Mouse (Mus musculus): ENCODE measurements at regions not wholly inside any gene's neighbourhood (a gene's known extent, or its start where the extent isn't known, plus 50 kb on each side); places are given as distances from the start of the nearest gene placed in this dataset.

- DNase-seq (ENCODE audit: low spot score), result no peak
These were observed 476.0 kb upstream of the Vstm2b start for GRCm38 (mm10) chr7:40422125-40422524.

GRCm38 (mm10) chr7:40429416-40429815 lies 468.7 kb upstream of the Vstm2b start:
- DNase-seq (ENCODE audit: low spot score), result no peak

- peak; percentile 14 for DNase-seq (ENCODE audit: low spot score)
These were observed 464.2 kb upstream of the Vstm2b start for GRCm38 (mm10) chr7:40433906-40434305.

GRCm38 (mm10) chr7:40441128-40441527 lies 457.0 kb upstream of the Vstm2b start:
- no peak for DNase-seq (ENCODE audit: low spot score)

GRCm38 (mm10) chr7:40441786-40442185 lies 456.3 kb upstream of the Vstm2b start:
- no peak for DNase-seq (ENCODE audit: low spot score)

GRCm38 (mm10) chr7:40466382-40466781 lies 431.7 kb upstream of the Vstm2b start:
- no peak for DNase-seq (ENCODE audit: low spot score)

- DNase-seq (ENCODE audit: low spot score), result no peak
These were observed 410.9 kb upstream of the Vstm2b start for GRCm38 (mm10) chr7:40487256-40487655.

- no peak for DNase-seq (ENCODE audit: low spot score)
These were observed 375.3 kb upstream of the Vstm2b start for GRCm38 (mm10) chr7:40522703-40523267.

GRCm38 (mm10) chr7:40536601-40537000 lies 361.5 kb upstream of the Vstm2b start:
- DNase-seq (ENCODE audit: low spot score), result peak; percentile 14

GRCm38 (mm10) chr7:40537621-40538020 lies 360.5 kb upstream of the Vstm2b start:
- no peak for DNase-seq (ENCODE audit: low spot score)

- DNase-seq (ENCODE audit: low spot score), result no peak
These were observed 358.3 kb upstream of the Vstm2b start for GRCm38 (mm10) chr7:40539789-40540188.

- no peak for DNase-seq (ENCODE audit: low spot score)
These were observed 356.8 kb upstream of the Vstm2b start for GRCm38 (mm10) chr7:40541283-40541682.

- DNase-seq (ENCODE audit: low spot score), result no peak
These were observed 334.5 kb upstream of the Vstm2b start for GRCm38 (mm10) chr7:40563447-40564118.

- DNase-seq (ENCODE audit: low spot score), result no peak
These were observed 322.2 kb upstream of the Vstm2b start for GRCm38 (mm10) chr7:40575971-40576370.

- DNase-seq (ENCODE audit: low spot score), result no peak
These were observed 320.8 kb upstream of the Vstm2b start for GRCm38 (mm10) chr7:40577365-40577764.

GRCm38 (mm10) chr7:40620761-40621160 lies 277.4 kb upstream of the Vstm2b start:
- DNase-seq (ENCODE audit: low spot score), result no peak

GRCm38 (mm10) chr7:40622811-40623210 lies 275.3 kb upstream of the Vstm2b start:
- DNase-seq (ENCODE audit: low spot score), result peak; percentile 11

GRCm38 (mm10) chr7:40623286-40623685 lies 274.8 kb upstream of the Vstm2b start:
- no peak for DNase-seq (ENCODE audit: low spot score)

- no peak for DNase-seq (ENCODE audit: low spot score)
These were observed 261.8 kb upstream of the Vstm2b start for GRCm38 (mm10) chr7:40636369-40636768.

- DNase-seq (ENCODE audit: low spot score), result no peak
These were observed 243.1 kb upstream of the Vstm2b start for GRCm38 (mm10) chr7:40654982-40655381.

GRCm38 (mm10) chr7:40655391-40655790 lies 242.7 kb upstream of the Vstm2b start:
- DNase-seq (ENCODE audit: low spot score), result no peak

GRCm38 (mm10) chr7:40659662-40660061 lies 238.5 kb upstream of the Vstm2b start:
- no peak for DNase-seq (ENCODE audit: low spot score)

GRCm38 (mm10) chr7:40663781-40664180 lies 234.3 kb upstream of the Vstm2b start:
- no peak for DNase-seq (ENCODE audit: low spot score)

GRCm38 (mm10) chr7:40666625-40667024 lies 231.5 kb upstream of the Vstm2b start:
- DNase-seq (ENCODE audit: low spot score), result no peak

All from urinary bladder, postnatal 14 days (tissue).